Mouse (Mus musculus) forebrain, embryonic 11.5 days (tissue): ENCODE results near the gene Tuba1a. TPM values are rescaled to one million over a fixed set of nuclear protein-coding genes. Genes with fewer than 3 reads are reported as not detected.
"Not testable (repeated sequence)": the region's sequence is repeated elsewhere in the genome, so short reads cannot be mapped to it uniquely, and the experiment has no call there.

ENCODE experiments used
- ATAC-seq: fragments of 200-750 bp; cut with Nextera tagmentation; replicated peaks from 2 replicates; pipeline ENCODE4 v1.8.0; 2017; ENCODE audit warnings: moderate TSS enrichment; ENCODE audit not compliant: low FRiP score
- DNase-seq: peaks from one replicate; pipeline ENCODE4 v3.0.0-alpha.2; 2017; ENCODE audit warnings: low spot score
- H3K27ac ChIP-seq: fragments of 300-500 bp; sonication (generic); 2 replicates; pipeline ENCODE4 v1.5.1; 2014; ENCODE audit warnings: low read depth, low read length
- H3K27me3 ChIP-seq: fragments of 300-500 bp; sonication (generic); 2 replicates; pipeline ENCODE4 v1.6.1; 2014; ENCODE audit warnings: mild to moderate bottlenecking, low read length, mixed read lengths; ENCODE audit not compliant: control insufficient read depth, insufficient read depth
- H3K36me3 ChIP-seq: fragments of 300-500 bp; sonication (generic); 2 replicates; pipeline ENCODE4 v1.6.1; 2014; ENCODE audit warnings: mild to moderate bottlenecking, low read length, moderate library complexity, mixed read lengths; ENCODE audit not compliant: control insufficient read depth, insufficient read depth
- H3K4me1 ChIP-seq: fragments of 300-500 bp; sonication (generic); replicated peaks from 2 replicates; pipeline ENCODE4 v1.6.1; 2014; ENCODE audit warnings: low read length, mixed read lengths; ENCODE audit not compliant: control insufficient read depth, insufficient read depth
- H3K4me2 ChIP-seq: fragments of 300-500 bp; sonication (generic); 2 replicates; pipeline ENCODE4 v1.6.1; 2014; ENCODE audit warnings: low read depth, mild to moderate bottlenecking, low read length, moderate library complexity, mixed read lengths; ENCODE audit not compliant: severe bottlenecking
- H3K4me3 ChIP-seq: fragments of 300-500 bp; sonication (generic); 2 replicates; pipeline ENCODE4 v1.5.1; 2014; ENCODE audit warnings: low read depth, low read length
- H3K9ac ChIP-seq: fragments of 300-500 bp; sonication (generic); 2 replicates; pipeline ENCODE4 v1.6.1; 2014; ENCODE audit warnings: low read length
- H3K9me3 ChIP-seq: fragments of 300-500 bp; sonication (generic); 2 replicates; pipeline ENCODE4 v1.6.1; 2016; ENCODE audit warnings: low read length, mixed read lengths; ENCODE audit not compliant: control insufficient read depth
- WGBS: fragments of 180-500 bp; shearing (Covaris S2); extraction: QIAGEN DNeasy Blood & Tissue Kit; methylation state at CpG from one replicate; pipeline ENCODE4 v1.1.7; 2014; 5-methylcytosine and 5-hydroxymethylcytosine counted together
- polyA plus RNA-seq: library from polyadenylated mRNA; unstranded; fragments of >200 nt; fragmentation: Nextera tagmentation; extraction: Ambion mirVana; gene quantifications from 2 replicates; pipeline ENCODE4 v1.2.1, GENCODE M21; 2014

The Tuba1a gene
- polyA plus RNA-seq, 1 experiment from 2014 or later: 5,083 TPM

GRCm38 (mm10) chr15:98942081-98942480, 11.4 kb downstream of the Tuba1a start:
- ATAC-seq: no peak
- no peak for DNase-seq

DNA sequence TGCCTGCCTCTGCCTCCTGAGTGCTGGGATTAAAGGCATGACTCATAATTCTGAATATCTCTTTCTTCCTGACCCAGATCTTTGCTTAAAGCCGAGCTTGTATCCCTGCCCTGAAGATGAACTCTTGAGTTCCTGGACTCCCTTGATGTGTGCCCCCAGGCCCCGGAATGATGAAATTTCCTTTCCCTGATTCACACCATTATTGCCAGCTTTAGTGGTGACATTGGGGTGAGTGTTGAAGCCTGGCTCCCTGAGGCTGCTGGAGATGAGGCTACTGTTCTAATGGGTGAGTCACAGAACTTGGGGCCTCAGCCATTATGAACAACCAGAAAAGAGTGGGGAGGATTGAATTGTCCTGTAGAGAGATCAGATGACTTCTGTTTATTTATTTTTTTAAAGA, 12.0 kb downstream of the Tuba1a start:
- WGBS: 84% methylated on average over 2 of the region's 2 CpGs
- DNase-seq: no peak

More at GRCm38 (mm10) chr15:98942081-98942480, 11.4 kb downstream of the Tuba1a start:
- WGBS: 91% methylated on average over 4 of the region's 4 CpGs
- Histone ChIP-seq H3K9ac (no peak overlapping the region), H3K4me3 (no peak overlapping the region), H3K27ac (no peak overlapping the region), H3K4me1 (no peaks in the 10 kb centered on the region), H3K4me2 (no peak overlapping the region), H3K27me3 (no peaks in the 10 kb centered on the region), H3K36me3 (no peaks in the 10 kb centered on the region), H3K9me3 (no peaks in the 10 kb centered on the region)

DNA sequence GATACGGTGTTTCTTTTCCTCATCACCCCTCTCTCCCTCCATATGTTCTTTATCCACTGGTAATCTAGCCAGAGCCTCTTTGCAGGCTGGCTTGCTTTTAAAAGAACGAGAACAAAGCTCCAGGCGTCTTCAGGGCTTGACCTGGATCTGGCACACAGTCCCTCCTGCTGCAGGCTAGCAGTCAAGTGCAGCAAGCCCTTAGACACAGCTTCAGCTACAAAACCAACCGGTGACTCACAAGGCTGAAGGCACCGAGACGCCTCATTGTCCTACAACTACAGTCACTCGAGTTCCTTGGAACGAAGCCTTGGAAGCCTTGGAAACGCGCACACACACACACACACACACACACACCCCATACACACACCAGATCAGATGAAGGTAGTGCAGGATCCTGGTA, 12.7 kb downstream of the Tuba1a start:
- DNase-seq (no peak), ATAC-seq (no peak)
- Histone ChIP-seq H3K9me3 (no peaks in the 10 kb centered on the region), H3K27me3 (no peaks in the 10 kb centered on the region), H3K4me2 (no peak overlapping the region), H3K27ac (no peak overlapping the region), H3K4me1 (no peaks in the 10 kb centered on the region; the same call in 1 of the 2 replicates), H3K36me3 (no peaks in the 10 kb centered on the region), H3K9ac (no peak overlapping the region), H3K4me3 (no peak overlapping the region)
- WGBS: 65% methylated on average over 10 of the region's 10 CpGs

More for the DNA sequence above, 12.0 kb downstream of the Tuba1a start:
- no peak overlapping the region for H3K4me3 ChIP-seq
- no peak overlapping the region for H3K9ac ChIP-seq
- no peaks in the 10 kb centered on the region for H3K4me1 ChIP-seq
- H3K9me3 ChIP-seq: no peaks in the 10 kb centered on the region
- no peak for ATAC-seq
- no peaks in the 10 kb centered on the region for H3K36me3 ChIP-seq
- no peak overlapping the region for H3K4me2 ChIP-seq
- H3K27me3 ChIP-seq: no peaks in the 10 kb centered on the region
- H3K27ac ChIP-seq: no peak overlapping the region

DNA sequence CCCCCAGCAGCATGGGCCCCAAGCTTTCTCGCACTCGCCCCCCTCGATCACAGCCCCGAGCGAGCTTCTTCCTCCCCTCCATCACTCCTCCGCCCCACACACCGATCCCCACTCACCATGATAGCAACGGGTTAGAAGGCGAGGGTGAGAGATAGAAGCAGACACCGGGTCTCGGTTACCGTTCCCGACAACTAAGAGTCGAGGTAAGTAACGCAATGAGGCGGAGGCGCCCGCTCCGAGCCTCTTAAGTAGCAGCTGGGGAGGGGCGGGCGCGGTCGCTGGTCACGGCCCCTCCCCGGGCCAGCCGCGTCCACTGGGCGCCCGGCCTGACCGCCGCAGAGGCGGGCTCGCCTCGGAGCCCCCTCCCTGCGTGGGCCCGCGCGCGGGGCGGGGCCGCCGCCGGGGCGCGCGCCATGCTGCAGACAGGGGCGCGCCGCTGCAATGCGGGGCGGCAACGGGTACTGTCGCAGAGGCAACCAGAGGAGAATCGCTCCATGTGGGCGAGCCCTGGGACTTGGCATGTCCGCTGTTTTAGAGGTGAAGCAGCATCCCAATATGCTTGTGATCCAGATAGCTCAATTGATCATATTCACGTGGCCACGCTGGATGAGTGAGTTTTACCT, 19.2 kb downstream of the Tuba1a start, which contains the start of gene Tuba1b:
TSS of gene Tuba1b (minus strand) at position 349 of the 623 bp plus-strand sequence.
- H3K4me3 ChIP-seq: peak within 1 kb of the TSS; percentile 78
- peak within 1 kb of the TSS; percentile 96 for H3K9ac ChIP-seq
- no peaks in the 10 kb centered on the region for H3K9me3 ChIP-seq
- ATAC-seq: peak; percentile 93
- H3K4me1 ChIP-seq: peaks cover 10% of the 10 kb centered on the region; the same call in 1 of the 2 replicates
- peak within 1 kb of the TSS; percentile 96 for H3K27ac ChIP-seq
- H3K36me3 ChIP-seq: no peaks in the 10 kb centered on the region; the same call in 1 of the 2 replicates
- peak within 1 kb of the TSS; percentile 98 for H3K4me2 ChIP-seq
- DNase-seq: peak; percentile 95
- under 1% methylated on average over 41 of the region's 58 CpGs for WGBS
- H3K27me3 ChIP-seq: no peaks in the 10 kb centered on the region

- H3K4me2 ChIP-seq: peak overlapping the region; percentile 98
- DNase-seq (peak; percentile 99), ATAC-seq (peak; percentile 73)
- H3K27me3 ChIP-seq: no peaks in the 10 kb centered on the region
- H3K36me3 ChIP-seq: no peaks in the 10 kb centered on the region; the same call in 1 of the 2 replicates
- peak overlapping the region; percentile 96 for H3K9ac ChIP-seq
- no peaks in the 10 kb centered on the region for H3K9me3 ChIP-seq
- peak overlapping the region; percentile 96 for H3K27ac ChIP-seq
- H3K4me1 ChIP-seq: peaks cover 10% of the 10 kb centered on the region; the same call in 1 of the 2 replicates
- peak overlapping the region; percentile 78 for H3K4me3 ChIP-seq
- under 1% methylated on average over 35 of the region's 35 CpGs for WGBS
These were observed 19.7 kb downstream of the Tuba1a start for GRCm38 (mm10) chr15:98933833-98934216.

GRCm38 (mm10) chr15:98933004-98933671, 20.4 kb downstream of the Tuba1a start:
- DNase-seq: peak; percentile 60
- not testable (repeated sequence) for H3K4me1 ChIP-seq, ATAC-seq, H3K27me3 ChIP-seq, H3K9me3 ChIP-seq, H3K36me3 ChIP-seq
- peak overlapping the region; percentile 78 for H3K4me3 ChIP-seq
- peak overlapping the region; percentile 98 for H3K4me2 ChIP-seq
- peak overlapping the region; percentile 96 for H3K27ac ChIP-seq
- 22% methylated on average over 8 of the region's 9 CpGs for WGBS
- peak overlapping the region; percentile 96 for H3K9ac ChIP-seq

DNA sequence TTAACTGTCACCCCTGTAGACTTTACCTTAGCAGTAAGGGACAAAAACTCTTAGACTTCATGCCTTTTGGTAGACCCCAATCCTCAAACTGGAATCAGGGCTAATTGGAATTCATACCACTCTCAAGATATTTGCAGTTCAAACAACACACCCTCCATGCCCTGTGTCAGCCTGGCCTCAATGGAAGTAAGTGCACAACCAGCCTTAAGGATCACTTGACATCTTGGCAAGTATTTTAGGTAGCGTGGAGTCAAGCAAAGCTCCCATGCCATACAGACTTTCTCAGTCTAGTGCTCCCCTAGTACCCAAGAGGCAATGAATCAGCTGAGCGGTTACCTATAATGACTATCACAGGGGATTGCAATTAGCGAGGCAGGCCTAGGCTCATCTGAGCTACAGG, 22.5 kb downstream of the Tuba1a start:
- Histone ChIP-seq H3K4me3 (no peak overlapping the region), H3K9me3 (no peaks in the 10 kb centered on the region), H3K27me3 (no peaks in the 10 kb centered on the region), H3K27ac (no peak overlapping the region), H3K36me3 (no peaks in the 10 kb centered on the region; the same call in 1 of the 2 replicates), H3K9ac (no peak overlapping the region; the same call in 1 of the 2 replicates), H3K4me2 (no peak overlapping the region), H3K4me1 (peaks cover 10% of the 10 kb centered on the region; the same call in 1 of the 2 replicates)
- WGBS: 79% methylated on average over 3 of the region's 3 CpGs
- DNase-seq (no peak), ATAC-seq (no peak)

DNA sequence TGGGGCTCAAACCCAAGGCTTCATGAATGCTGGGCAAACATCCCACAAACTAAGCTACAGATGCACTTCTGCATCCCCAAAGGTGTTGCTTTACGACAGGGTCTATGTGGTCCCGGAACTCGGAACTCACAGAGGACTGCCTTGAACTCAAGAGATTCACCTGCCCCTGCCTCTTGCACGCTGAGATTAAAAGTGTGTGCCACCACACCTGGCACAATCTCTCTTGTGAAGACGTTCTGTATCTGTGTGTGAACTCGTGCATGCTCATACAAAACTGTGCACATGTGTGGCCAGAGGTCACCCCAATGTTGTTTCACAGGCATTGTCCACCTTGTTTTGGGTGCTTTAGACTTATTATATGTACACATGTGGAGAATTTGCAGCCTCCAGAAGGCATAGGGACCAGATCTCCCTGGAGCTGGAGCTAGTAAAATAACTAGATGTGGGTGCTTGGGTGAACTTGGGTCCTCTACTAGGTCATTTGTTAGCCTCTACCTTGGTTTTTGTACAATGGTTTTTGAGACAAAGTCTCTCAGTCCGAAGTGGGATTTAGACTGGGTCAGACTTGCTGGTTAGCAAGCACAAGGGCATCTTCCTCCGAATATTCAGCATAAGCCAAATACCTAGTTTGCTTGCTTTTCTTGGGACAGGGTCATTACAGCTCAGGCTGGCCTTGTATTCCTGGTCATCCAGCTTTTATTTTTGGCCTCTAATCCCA, 23.3 kb downstream of the Tuba1a start:
- no peak overlapping the region for H3K4me3 ChIP-seq
- DNase-seq: no peak
- 58% methylated on average over 8 of the region's 8 CpGs for WGBS

More for the DNA sequence above, 23.3 kb downstream of the Tuba1a start:
- H3K36me3 ChIP-seq: no peaks in the 10 kb centered on the region; the same call in 1 of the 2 replicates
- no peak overlapping the region; the same call in 1 of the 2 replicates for H3K27ac ChIP-seq
- no peak for ATAC-seq
- H3K9me3 ChIP-seq: no peaks in the 10 kb centered on the region
- H3K4me1 ChIP-seq: peaks cover 4% of the 10 kb centered on the region; the same call in 1 of the 2 replicates
- H3K9ac ChIP-seq: no peak overlapping the region
- no peaks in the 10 kb centered on the region for H3K27me3 ChIP-seq
- H3K4me2 ChIP-seq: no peak overlapping the region
